In the genomic region with DNA sequence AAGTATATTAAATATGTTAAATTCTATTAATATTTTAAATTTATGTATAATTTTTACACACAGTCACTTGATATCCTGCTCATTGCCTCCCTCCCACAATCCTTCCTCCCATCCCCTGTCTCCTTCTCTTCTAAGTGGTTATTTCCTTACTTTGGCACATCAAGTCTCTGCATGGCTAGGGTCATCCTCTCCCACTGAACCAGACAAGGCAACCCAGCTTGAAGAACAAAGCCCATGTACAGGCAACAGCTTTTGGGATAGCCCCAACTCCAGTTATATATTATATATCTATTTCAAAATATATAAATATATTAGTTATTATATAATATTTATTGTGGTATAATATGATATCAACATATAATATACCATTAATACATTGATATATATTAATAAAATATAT, we compare ENCODE assay signal across 42 mouse cellular contexts. TPM values are rescaled to one million over a fixed set of nuclear protein-coding genes. Genes with fewer than 3 reads are reported as not detected.
DNase-seq lines count a peak whose midpoint lies in the region; ATAC-seq lines count a peak whose summit lies in the region.
"Had no signal": no experiment of that assay in that cellular context is flagged by ENCODE, and none has a peak within 500 bp of the region (broad histone marks: within the 10 kb centered on the region; RNA-seq: fewer than 3 reads in every experiment).

No protein-coding gene starts in this region.

- H3K4me2 ChIP-seq in embryonic facial prominence, embryonic 11.5 days (ENCODE audit: low read depth, low read length), result no peak overlapping the region
- H3K4me2 ChIP-seq in neural tube, embryonic 11.5 days (ENCODE audit: low read depth), result no peak overlapping the region
- H3K4me2 ChIP-seq: embryonic facial prominence, embryonic 12.5 days; heart, embryonic 15.5 days; hindbrain, embryonic 13.5 days; limb, embryonic 12.5 days; liver, embryonic 15.5 days; lung, embryonic 14.5 days; stomach, embryonic 15.5 days had no signal

- no peak overlapping the region for H3K4me3 ChIP-seq in embryonic facial prominence, embryonic 11.5 days (ENCODE audit: low read depth, low read length)
- no peak overlapping the region for H3K4me3 ChIP-seq in embryonic facial prominence, embryonic 10.5 days
- no peak overlapping the region for H3K4me3 ChIP-seq in neural tube, embryonic 11.5 days (ENCODE audit: low read depth, low read length)
- H3K4me3 ChIP-seq: embryonic facial prominence, embryonic 12.5 days; forebrain, embryonic 10.5 days; heart, embryonic 10.5 days; heart, embryonic 15.5 days; hindbrain, embryonic 13.5 days; layer of hippocampus, adult 2 months; left cerebral cortex, adult 2 months; limb, embryonic 12.5 days; liver, embryonic 15.5 days; midbrain, embryonic 10.5 days; myocyte; stomach, embryonic 15.5 days had no signal

- H3K36me3 ChIP-seq in embryonic facial prominence, embryonic 11.5 days (replicated peaks; ENCODE audit: control insufficient read depth, insufficient read depth, low read depth, low read length), result no peaks in the 10 kb centered on the region
- no peaks in the 10 kb centered on the region for H3K36me3 ChIP-seq in embryonic facial prominence, embryonic 10.5 days (replicated peaks)
- H3K36me3 ChIP-seq in neural tube, embryonic 11.5 days (ENCODE audit: control insufficient read depth, insufficient read depth, low read length), result no peaks in the 10 kb centered on the region
- H3K36me3 ChIP-seq: embryonic facial prominence, embryonic 12.5 days; forebrain, embryonic 10.5 days; G1E; heart, embryonic 10.5 days; heart, embryonic 15.5 days; hindbrain, embryonic 13.5 days; limb, embryonic 12.5 days; liver, embryonic 15.5 days; midbrain, embryonic 10.5 days; stomach, embryonic 15.5 days had no signal

- intact Hi-C loops in gastrocnemius, postnatal 36 days (cut with DNase I), result no loop called here

- peak; percentile 2 for DNase-seq in embryonic facial prominence, embryonic 11.5 days (ENCODE audit: low spot score)
- no peak for DNase-seq in embryonic facial prominence, embryonic 10.5 days (ENCODE audit: low spot score)
- DNase-seq in neural tube, embryonic 11.5 days (ENCODE audit: low spot score), result no peak
- DNase-seq in neural tube, embryonic 10.5 days (ENCODE audit: extremely low spot score, low spot score), result no peak
- DNase-seq in ZHBTc4 (ENCODE audit: low read depth, low spot score), result peak; percentile 49
- DNase-seq in cerebellum, adult 9-11 months, result no peak
- no peak for DNase-seq in gastrocnemius, postnatal 36 days
- DNase-seq: adrenal gland, postnatal 25 days; cerebellum, adult 18-20 months; cerebellum, postnatal 25 days; gastrocnemius, postnatal 14 days; heart, adult 11 months; kidney, adult 18-20 months; kidney, postnatal 36 days; lung, embryonic 14.5 days; lung, postnatal 14 days; right cerebral cortex, postnatal 25 days; thymus, postnatal 25 days had no signal

- H3K27ac ChIP-seq in embryonic facial prominence, embryonic 11.5 days (replicated peaks; ENCODE audit: low read depth, low read length), result no peak overlapping the region
- no peak overlapping the region for H3K27ac ChIP-seq in embryonic facial prominence, embryonic 10.5 days (replicated peaks)
- H3K27ac ChIP-seq in neural tube, embryonic 11.5 days (ENCODE audit: low read depth, low read length), result no peak overlapping the region
- H3K27ac ChIP-seq: embryonic facial prominence, embryonic 12.5 days; forebrain, embryonic 10.5 days; heart, embryonic 10.5 days; heart, embryonic 15.5 days; hindbrain, embryonic 13.5 days; layer of hippocampus, adult 2 months; left cerebral cortex, adult 2 months; limb, embryonic 12.5 days; liver, embryonic 15.5 days; midbrain, embryonic 10.5 days; stomach, embryonic 15.5 days had no signal

- H3K27me3 ChIP-seq in embryonic facial prominence, embryonic 11.5 days (ENCODE audit: control insufficient read depth, insufficient read depth, low read length), result no peaks in the 10 kb centered on the region
- H3K27me3 ChIP-seq in embryonic facial prominence, embryonic 10.5 days (replicated peaks; ENCODE audit: low read depth, poor library complexity, severe bottlenecking), result no peaks in the 10 kb centered on the region
- no peaks in the 10 kb centered on the region for H3K27me3 ChIP-seq in neural tube, embryonic 11.5 days (ENCODE audit: control insufficient read depth, insufficient read depth, low read length)
- H3K27me3 ChIP-seq: CH12.LX; embryonic facial prominence, embryonic 12.5 days; heart, embryonic 15.5 days; hindbrain, embryonic 13.5 days; limb, embryonic 12.5 days; liver, embryonic 15.5 days; stomach, embryonic 15.5 days had no signal

- H3K4me1 ChIP-seq in embryonic facial prominence, embryonic 11.5 days (ENCODE audit: control insufficient read depth, insufficient read depth, low read length), result no peaks in the 10 kb centered on the region
- no peaks in the 10 kb centered on the region for H3K4me1 ChIP-seq in embryonic facial prominence, embryonic 10.5 days
- H3K4me1 ChIP-seq in neural tube, embryonic 11.5 days (ENCODE audit: control insufficient read depth, insufficient read depth, low read length), result no peaks in the 10 kb centered on the region
- H3K4me1 ChIP-seq: embryonic facial prominence, embryonic 12.5 days; forebrain, embryonic 10.5 days; heart, embryonic 10.5 days; heart, embryonic 15.5 days; hindbrain, embryonic 13.5 days; limb, embryonic 12.5 days; liver, embryonic 15.5 days; midbrain, embryonic 10.5 days; stomach, embryonic 15.5 days had no signal

- no peak overlapping the region for H3K9ac ChIP-seq in embryonic facial prominence, embryonic 11.5 days (replicated peaks; ENCODE audit: low read length)
- H3K9ac ChIP-seq in neural tube, embryonic 11.5 days (ENCODE audit: low read length), result no peak overlapping the region
- H3K9ac ChIP-seq: embryonic facial prominence, embryonic 12.5 days; heart, embryonic 15.5 days; hindbrain, embryonic 13.5 days; limb, embryonic 12.5 days; liver, embryonic 15.5 days; lung, embryonic 14.5 days; stomach, embryonic 15.5 days had no signal

- ATAC-seq in embryonic facial prominence, embryonic 11.5 days (replicated peaks; ENCODE audit: insufficient number of reproducible peaks, low FRiP score, low TSS enrichment, low read depth), result no peak
- peak; percentile 53; the same call in 1 of the 2 replicates for ATAC-seq in neural tube, embryonic 11.5 days (ENCODE audit: insufficient read depth, low FRiP score, low TSS enrichment)
- peak; percentile 43 for ATAC-seq in inflammation-experienced regulatory T-cells, adult 6 months

- H3K9me3 ChIP-seq in embryonic facial prominence, embryonic 11.5 days (replicated peaks; ENCODE audit: control insufficient read depth, low read length), result no peaks in the 10 kb centered on the region
- peaks cover 2% of the 10 kb centered on the region; the same call in 1 of the 2 replicates for H3K9me3 ChIP-seq in embryonic facial prominence, embryonic 10.5 days
- H3K9me3 ChIP-seq in neural tube, embryonic 11.5 days (ENCODE audit: control insufficient read depth, low read length), result no peaks in the 10 kb centered on the region
- H3K9me3 ChIP-seq: embryonic facial prominence, embryonic 12.5 days; G1E; heart, embryonic 10.5 days; heart, embryonic 15.5 days; liver, embryonic 15.5 days; stomach, embryonic 15.5 days had no signal

RNA-seq across cellular contexts. Expression of gene H2bfm, which starts 1.3 kb away (rescaled TPM):
- polyA plus RNA-seq in embryonic facial prominence, embryonic 11.5 days (2014; fragmentation: Nextera tagmentation; extraction: Ambion mirVana), result not detected in 2 replicates
- polyA plus RNA-seq in embryonic facial prominence, embryonic 10.5 days (2016; fragmentation: Nextera tagmentation; extraction: Ambion mirVana), result not detected in 2 replicates
- not detected in 2 replicates for polyA plus RNA-seq in neural tube, embryonic 11.5 days (2014; fragmentation: Nextera tagmentation; extraction: Ambion mirVana)
- polyA plus RNA-seq in inflammation-experienced regulatory T-cells, adult 6 months (2017; shearing (Covaris generic)), result not detected
- total RNA-seq in gastrocnemius, postnatal 36 days (2021), result not detected
- total RNA-seq: adrenal gland, adult 18-20 months; adrenal gland, postnatal 25 days; CH12.LX; G1E; gastrocnemius, postnatal 14 days; heart, postnatal 25 days; layer of hippocampus, adult 2 months; layer of hippocampus, postnatal 14 days; left cerebral cortex, adult 2 months; left cerebral cortex, postnatal 25 days; liver, adult 2 months; midbrain, postnatal 0 days had no signal
- polyA plus RNA-seq: embryonic facial prominence, embryonic 12.5 days; forebrain, embryonic 10.5 days; G1E; heart, embryonic 10.5 days; heart, embryonic 15.5 days; hindbrain, embryonic 13.5 days; intestine, embryonic 14.5 days; kidney, embryonic 16.5 days; limb, embryonic 12.5 days; liver, adult 2 months; liver, embryonic 15.5 days; lung, embryonic 14.5 days; midbrain, embryonic 10.5 days; midbrain, postnatal 0 days; myocyte; neural tube, embryonic 14.5 days; stomach, embryonic 15.5 days had no signal

RNA-seq across cellular contexts. Expression of gene Tmsb15b2, which starts 49.4 kb away (rescaled TPM):
- polyA plus RNA-seq in embryonic facial prominence, embryonic 11.5 days (2014; fragmentation: Nextera tagmentation; extraction: Ambion mirVana), result 92.4 and 92.5 TPM in 2 replicates
- 50.6 and 62.9 TPM in 2 replicates for polyA plus RNA-seq in embryonic facial prominence, embryonic 10.5 days (2016; fragmentation: Nextera tagmentation; extraction: Ambion mirVana)
- 54.1 and 56.2 TPM in 2 replicates for polyA plus RNA-seq in neural tube, embryonic 11.5 days (2014; fragmentation: Nextera tagmentation; extraction: Ambion mirVana)
- 10 to 100 TPM; 45.4 to 72.3 (median 45.6) TPM for polyA plus RNA-seq in inflammation-experienced regulatory T-cells, adult 6 months (2017; shearing (Covaris generic))
- 1 to 10 TPM; 2.2 to 7.0 TPM for total RNA-seq in gastrocnemius, postnatal 36 days (2021)
- total RNA-seq: G1E had no signal
- polyA plus RNA-seq: G1E; liver, adult 2 months; myocyte had no signal

RNA-seq across cellular contexts. Expression of gene Tmsb15l, which starts 50.8 kb away (rescaled TPM):
- polyA plus RNA-seq in embryonic facial prominence, embryonic 11.5 days (2014; fragmentation: Nextera tagmentation; extraction: Ambion mirVana), result 11.8 and 12.9 TPM in 2 replicates
- polyA plus RNA-seq in embryonic facial prominence, embryonic 10.5 days (2016; fragmentation: Nextera tagmentation; extraction: Ambion mirVana), result 4.7 and 5.7 TPM in 2 replicates
- polyA plus RNA-seq in neural tube, embryonic 11.5 days (2014; fragmentation: Nextera tagmentation; extraction: Ambion mirVana), result 7.4 and 7.6 TPM in 2 replicates
- polyA plus RNA-seq in inflammation-experienced regulatory T-cells, adult 6 months (2017; shearing (Covaris generic)), result 10 to 100 TPM in 1 of 3 experiments, 1 to 10 TPM in 2; 1.1 to 16.5 (median 2.6) TPM
- under 1 TPM; 0.46 to 0.59 TPM for total RNA-seq in gastrocnemius, postnatal 36 days (2021)
- total RNA-seq: adrenal gland, adult 18-20 months; heart, postnatal 25 days had no signal
- polyA plus RNA-seq: G1E, myocyte had no signal

RNA-seq across cellular contexts. Expression of gene Tmsb15b1, which starts 50.8 kb away (rescaled TPM):
- 30.6 and 35.8 TPM in 2 replicates for polyA plus RNA-seq in embryonic facial prominence, embryonic 11.5 days (2014; fragmentation: Nextera tagmentation; extraction: Ambion mirVana)
- 22.7 and 25.2 TPM in 2 replicates for polyA plus RNA-seq in embryonic facial prominence, embryonic 10.5 days (2016; fragmentation: Nextera tagmentation; extraction: Ambion mirVana)
- 22.2 and 23.4 TPM in 2 replicates for polyA plus RNA-seq in neural tube, embryonic 11.5 days (2014; fragmentation: Nextera tagmentation; extraction: Ambion mirVana)
- polyA plus RNA-seq in inflammation-experienced regulatory T-cells, adult 6 months (2017; shearing (Covaris generic)), result 10 to 100 TPM; 22.3 to 36.5 (median 26.2) TPM
- total RNA-seq in gastrocnemius, postnatal 36 days (2021), result 1 to 10 TPM; 1.5 to 3.4 TPM
- polyA plus RNA-seq: G1E, myocyte had no signal

RNA-seq across cellular contexts. Expression of gene Rab9b, which starts 57.3 kb away (rescaled TPM):
- 0.77 and 1.6 TPM in 2 replicates for polyA plus RNA-seq in embryonic facial prominence, embryonic 11.5 days (2014; fragmentation: Nextera tagmentation; extraction: Ambion mirVana)
- 0.35 and 0.56 TPM in 2 replicates for polyA plus RNA-seq in embryonic facial prominence, embryonic 10.5 days (2016; fragmentation: Nextera tagmentation; extraction: Ambion mirVana)
- polyA plus RNA-seq in neural tube, embryonic 11.5 days (2014; fragmentation: Nextera tagmentation; extraction: Ambion mirVana), result 5.8 and 5.9 TPM in 2 replicates
- polyA plus RNA-seq in inflammation-experienced regulatory T-cells, adult 6 months (2017; shearing (Covaris generic)), result not detected
- total RNA-seq in gastrocnemius, postnatal 36 days (2021), result not detected
- total RNA-seq: G1E; liver, adult 2 months had no signal
- polyA plus RNA-seq: G1E; liver, adult 2 months; liver, embryonic 15.5 days; myocyte had no signal

Comparison
In these comparisons a context has a peak if more than half of its experiments do, and no peak if none do; other contexts are left out.
1. DNase-seq: peak in embryonic facial prominence, embryonic 11.5 days (single experiment) and ZHBTc4 (single experiment); none in embryonic facial prominence, embryonic 10.5 days (single experiment), neural tube, embryonic 11.5 days (single experiment), neural tube, embryonic 10.5 days (single experiment), cerebellum, adult 9-11 months (single experiment) and gastrocnemius, postnatal 36 days (0 of 2).